Mouse (Mus musculus) cerebellum, adult 11 months (tissue): Measurements from ENCODE around the gene Olfml3.

ENCODE experiments used
- DNase-seq: peaks from one replicate; pipeline ENCODE4 v3.0.0; 2022

Olfml3 gene

DNA sequence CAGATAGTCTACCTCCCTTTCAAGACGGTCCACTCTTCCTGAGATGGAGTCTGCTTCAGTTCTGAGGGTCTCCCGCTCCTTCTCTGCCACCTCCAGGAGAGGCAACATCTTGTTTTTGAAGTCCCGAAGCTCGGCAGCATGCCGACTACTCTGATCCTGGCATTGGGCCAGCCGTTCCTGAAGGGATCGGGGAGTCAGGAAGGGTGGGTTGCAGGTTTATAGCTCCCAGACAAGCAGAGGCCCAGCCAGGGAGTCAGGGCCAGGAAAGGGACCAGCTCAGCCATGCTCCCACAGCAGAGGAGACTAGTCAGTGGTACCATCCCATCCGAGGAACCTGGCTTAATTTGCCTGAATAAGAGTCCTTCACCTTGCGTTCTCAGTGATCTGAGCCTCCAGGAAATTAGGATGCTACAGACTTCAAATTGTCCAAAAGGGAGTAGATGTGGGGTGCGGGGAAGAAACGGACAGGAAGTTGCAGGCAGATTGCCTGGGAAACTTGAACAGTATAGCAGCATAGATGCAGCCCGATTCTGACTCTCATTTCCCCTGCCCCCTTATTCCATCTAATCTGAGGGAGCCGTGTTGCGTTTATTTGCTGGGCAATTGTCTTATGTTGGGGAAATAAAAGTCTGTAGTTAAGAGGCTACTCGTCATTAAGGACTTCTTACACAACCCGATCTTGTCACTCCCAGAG is 593 bp downstream of the Olfml3 start:
- peak; percentile 27 for DNase-seq

DNA sequence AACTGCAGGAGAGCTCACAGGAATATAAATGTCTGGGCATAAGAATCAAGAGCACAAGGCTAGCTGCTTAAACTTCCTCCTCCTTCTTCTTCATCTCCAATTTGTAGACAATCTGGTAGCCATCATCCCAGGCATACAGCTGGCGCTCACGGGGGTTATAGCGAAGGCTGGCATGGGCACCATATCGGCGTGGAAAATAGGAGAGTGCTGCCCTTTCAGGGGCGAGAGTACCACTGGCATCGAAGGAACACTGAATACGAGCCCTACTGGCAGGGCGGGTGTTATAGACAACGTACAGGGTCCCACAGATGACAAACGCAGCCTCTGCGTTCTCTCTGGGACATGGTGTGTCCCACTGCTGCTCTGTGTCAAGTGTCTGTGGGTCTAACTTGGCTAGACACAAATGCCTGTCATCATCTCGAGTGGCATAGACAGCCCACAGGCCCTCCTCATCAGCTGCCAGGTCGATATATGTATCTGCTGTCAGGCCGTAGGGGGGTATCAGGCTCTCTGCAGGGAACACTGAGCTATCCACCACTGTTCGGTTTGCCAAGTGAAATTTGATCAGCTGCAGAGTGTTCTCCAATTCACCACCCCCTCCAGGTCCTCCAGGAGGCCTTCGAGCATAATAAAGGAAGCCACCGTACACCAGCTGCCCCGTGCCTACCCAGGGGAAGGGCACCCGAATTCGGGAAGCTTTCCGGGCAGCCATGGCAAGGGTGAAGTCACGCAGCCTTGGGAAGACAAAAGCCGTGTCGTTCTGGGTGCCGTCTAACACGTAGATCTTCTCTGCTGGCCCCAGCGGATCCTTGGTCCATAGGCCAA is 1.8 kb downstream of the Olfml3 start:
- DNase-seq, result no peak

- DNase-seq, result no peak
Observed at GRCm38 (mm10) chr3:103734696-103735519, 2.9 kb downstream of the Olfml3 start.

GRCm38 (mm10) chr3:103733799-103734695 is 3.8 kb downstream of the Olfml3 start:
- DNase-seq, result no peak

DNA sequence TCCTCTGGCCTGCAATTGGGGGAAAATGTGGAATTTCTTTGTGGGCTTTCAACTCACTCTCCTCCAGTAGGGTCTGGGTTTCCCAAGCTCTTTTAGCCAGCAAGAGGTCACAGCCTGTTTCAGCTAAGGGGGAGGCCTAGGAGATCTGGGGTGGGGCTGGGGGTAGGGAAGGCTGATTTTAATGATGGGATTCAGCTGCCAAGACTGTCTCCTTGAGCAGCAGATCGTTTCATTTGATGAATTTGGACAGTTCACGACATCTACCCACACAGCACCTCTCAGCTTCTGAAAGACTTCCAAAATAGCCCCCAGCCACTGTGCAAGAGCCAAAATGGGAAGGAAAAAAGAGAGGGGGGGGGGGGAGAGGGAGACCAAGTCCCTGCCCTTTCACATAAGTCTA is 4.6 kb downstream of the Olfml3 start:
- no peak for DNase-seq

GRCm38 (mm10) chr3:103732116-103732515 is 5.7 kb downstream of the Olfml3 start:
- no peak for DNase-seq

DNA sequence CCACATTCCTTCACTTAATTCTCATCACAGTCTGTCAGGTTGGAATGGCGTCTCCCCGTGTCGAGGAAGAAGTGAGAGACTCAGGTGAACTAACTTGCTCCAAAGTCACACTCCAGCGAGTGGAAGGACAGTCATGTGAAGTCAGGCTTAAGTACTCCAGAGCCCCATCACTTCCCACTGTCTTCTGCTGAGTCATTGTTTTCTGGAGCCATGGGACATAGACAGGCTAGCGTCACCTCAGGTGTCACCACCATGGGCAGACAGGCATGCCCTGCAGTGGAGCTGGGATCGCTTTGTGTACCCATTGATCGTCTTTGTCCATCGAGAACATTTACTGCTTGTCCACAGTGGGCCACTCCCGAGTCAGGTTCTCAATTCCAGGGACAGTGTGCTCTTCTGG is 8.0 kb downstream of the Olfml3 start:
- DNase-seq, result no peak

DNA sequence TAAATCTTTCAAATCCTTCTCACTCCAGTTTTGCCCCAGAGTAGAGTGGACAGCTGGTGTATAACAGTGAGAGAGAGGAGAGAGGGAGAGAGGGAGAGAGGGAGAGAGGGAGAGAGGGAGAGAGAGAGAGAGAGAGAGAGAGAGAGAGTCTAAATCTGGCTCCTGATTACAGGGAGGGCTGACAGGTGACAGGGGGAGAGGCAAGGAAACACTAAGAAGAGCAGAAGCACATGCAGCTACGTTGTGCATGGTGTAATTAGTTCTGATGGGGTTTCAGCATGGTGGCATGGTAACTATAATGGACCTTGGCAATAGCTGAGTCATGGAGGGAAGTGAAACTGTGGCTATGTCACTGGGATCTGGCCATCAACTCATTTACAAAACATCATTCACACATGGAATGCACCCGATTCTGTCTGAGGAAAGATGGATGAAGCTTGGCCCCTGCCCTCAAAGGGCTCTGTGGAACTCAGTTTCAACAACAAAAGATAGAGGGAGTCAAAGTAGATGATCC is 9.9 kb downstream of the Olfml3 start:
- DNase-seq, result no peak

DNA sequence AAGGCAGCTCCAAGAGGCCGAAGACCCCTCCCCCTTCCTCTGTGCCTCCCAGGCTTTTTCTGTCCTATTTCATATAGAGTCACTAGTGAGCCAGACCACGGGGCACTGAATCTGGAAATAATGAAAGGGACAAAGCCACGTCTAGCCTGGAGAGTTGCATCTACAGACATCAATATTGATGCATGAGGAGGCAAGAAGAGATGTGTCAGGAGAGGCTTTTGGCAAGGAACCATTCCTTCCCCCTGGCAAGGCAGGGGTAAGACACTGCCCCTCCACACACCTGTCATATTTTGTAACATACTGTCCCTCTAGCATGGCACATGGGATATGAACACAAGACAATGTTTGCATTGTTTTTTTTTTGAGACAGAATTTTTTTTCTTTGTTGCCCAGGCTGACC is 11.2 kb downstream of the Olfml3 start:
- no peak for DNase-seq

DNA sequence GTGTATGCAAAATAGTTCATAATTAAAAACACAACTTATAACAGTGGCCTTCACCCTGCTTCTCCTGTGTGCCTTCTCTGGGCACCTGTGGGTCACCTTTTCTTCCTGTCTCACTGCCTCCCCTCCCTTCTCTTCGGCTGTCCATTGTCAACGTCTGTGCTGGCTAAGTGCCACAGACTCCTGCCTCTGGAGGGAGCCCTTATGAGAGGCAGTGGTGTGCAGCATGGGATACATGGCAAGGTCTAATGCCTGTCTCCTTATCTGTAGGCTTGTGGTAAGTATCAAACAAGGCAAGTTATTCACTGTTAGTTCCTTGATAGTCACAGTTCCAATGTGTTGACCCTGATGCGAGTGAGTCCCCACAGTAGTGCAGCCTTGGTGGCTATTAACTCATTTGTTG is 13.7 kb downstream of the Olfml3 start:
- no peak for DNase-seq

GRCm38 (mm10) chr3:103718728-103719127 is 19.1 kb downstream of the Olfml3 start:
- DNase-seq, result no peak

GRCm38 (mm10) chr3:103716774-103717760 is 20.7 kb downstream of the Olfml3 start:
- no peak for DNase-seq

- DNase-seq, result no peak
Observed at GRCm38 (mm10) chr3:103715762-103716693, 21.8 kb downstream of the Olfml3 start.

- DNase-seq, result no peak
Observed at GRCm38 (mm10) chr3:103714942-103715341, 22.9 kb downstream of the Olfml3 start.

DNA sequence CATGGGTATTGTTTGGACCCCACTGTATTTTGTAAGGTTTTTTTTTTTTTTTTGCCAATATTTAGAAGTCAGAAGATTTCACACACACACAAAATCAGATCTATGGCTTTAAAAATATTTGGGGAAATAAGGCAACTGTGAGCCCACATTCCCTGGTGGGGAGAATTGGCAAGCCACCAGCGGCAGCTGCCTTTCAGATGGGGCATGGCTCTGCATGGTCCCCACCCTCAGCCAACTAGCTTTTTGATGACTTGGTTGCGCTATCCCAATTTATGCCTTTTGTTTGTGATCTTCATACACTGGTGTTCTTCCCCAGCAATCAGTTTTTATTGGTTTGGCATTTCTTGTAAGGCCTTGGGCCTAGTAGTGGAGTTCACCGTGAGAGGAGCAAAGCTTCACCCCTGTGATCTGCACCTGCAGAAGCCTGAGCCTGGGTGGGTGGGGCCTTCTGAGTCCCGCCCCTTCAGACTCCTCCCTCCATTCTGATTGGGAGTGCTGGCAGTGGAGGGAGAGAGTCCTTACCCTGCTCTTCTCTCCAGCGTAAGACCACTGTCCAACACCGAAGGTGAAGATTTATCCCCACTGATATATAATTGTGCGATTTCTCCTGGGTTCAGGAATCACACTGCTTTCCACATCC is 23.4 kb downstream of the Olfml3 start:
- no peak for DNase-seq

GRCm38 (mm10) chr3:103712196-103712595 is 25.6 kb downstream of the Olfml3 start:
- no peak for DNase-seq

GRCm38 (mm10) chr3:103709470-103710040 is 28.2 kb downstream of the Olfml3 start:
- no peak for DNase-seq

- DNase-seq, result no peak
Observed at GRCm38 (mm10) chr3:103705426-103705825, 32.4 kb downstream of the Olfml3 start.

- no peak for DNase-seq
Observed at GRCm38 (mm10) chr3:103704661-103705060, 33.1 kb downstream of the Olfml3 start.
